Mouse (Mus musculus) urinary bladder, postnatal 10 days (tissue): ENCODE measurements around the gene Cacna2d1.

Experiments
- DNase-seq: peaks from one replicate; pipeline ENCODE4 v3.0.0; 2022; ENCODE audit warnings: low spot score

Gene Cacna2d1

GRCm38 (mm10) chr5:16265385-16265784, 330.9 kb downstream of the Cacna2d1 start:
- no peak for DNase-seq

GRCm38 (mm10) chr5:16277058-16277457, 342.6 kb downstream of the Cacna2d1 start:
- no peak for DNase-seq

GRCm38 (mm10) chr5:16281229-16281628, 346.7 kb downstream of the Cacna2d1 start:
- DNase-seq = no peak

- no peak for DNase-seq
Measured at GRCm38 (mm10) chr5:16293223-16293622, 358.7 kb downstream of the Cacna2d1 start.

GRCm38 (mm10) chr5:16293825-16294224, 359.3 kb downstream of the Cacna2d1 start:
- no peak for DNase-seq

GRCm38 (mm10) chr5:16294708-16295107, 360.2 kb downstream of the Cacna2d1 start:
- no peak for DNase-seq

GRCm38 (mm10) chr5:16297170-16297771, 362.8 kb downstream of the Cacna2d1 start:
- no peak for DNase-seq

GRCm38 (mm10) chr5:16299631-16300030, 365.1 kb downstream of the Cacna2d1 start:
- DNase-seq = no peak

- no peak for DNase-seq
Measured at GRCm38 (mm10) chr5:16309168-16310006, 374.9 kb downstream of the Cacna2d1 start.

GRCm38 (mm10) chr5:16314242-16314641, 379.8 kb downstream of the Cacna2d1 start:
- no peak for DNase-seq

- DNase-seq = no peak
Measured at GRCm38 (mm10) chr5:16315983-16316390, 381.5 kb downstream of the Cacna2d1 start.

- DNase-seq = no peak
Measured at GRCm38 (mm10) chr5:16317680-16318242, 383.3 kb downstream of the Cacna2d1 start.

GRCm38 (mm10) chr5:16326610-16327009, 392.1 kb downstream of the Cacna2d1 start:
- DNase-seq = no peak

- DNase-seq = no peak
Measured at GRCm38 (mm10) chr5:16345393-16345792, 410.9 kb downstream of the Cacna2d1 start.

GRCm38 (mm10) chr5:16355816-16356215, 421.3 kb downstream of the Cacna2d1 start:
- DNase-seq = no peak

- DNase-seq = no peak
Measured at GRCm38 (mm10) chr5:16357709-16358108, 423.2 kb downstream of the Cacna2d1 start.

GRCm38 (mm10) chr5:16362076-16362475, 427.6 kb downstream of the Cacna2d1 start:
- no peak for DNase-seq

- DNase-seq = no peak
Measured at GRCm38 (mm10) chr5:16363171-16363570, 428.7 kb downstream of the Cacna2d1 start.

- DNase-seq = no peak
Measured at GRCm38 (mm10) chr5:16370706-16371105, 436.2 kb downstream of the Cacna2d1 start.

GRCm38 (mm10) chr5:16373966-16374365, 439.5 kb downstream of the Cacna2d1 start:
- no peak for DNase-seq

GRCm38 (mm10) chr5:16376329-16376908, 441.9 kb downstream of the Cacna2d1 start:
- no peak for DNase-seq

GRCm38 (mm10) chr5:16410011-16410410, 475.5 kb downstream of the Cacna2d1 start:
- no peak for DNase-seq

- no peak for DNase-seq
Measured at GRCm38 (mm10) chr5:16414693-16415092, 480.2 kb downstream of the Cacna2d1 start.
